Mouse (Mus musculus): ENCODE measurements at regions not wholly inside any gene's neighbourhood (a gene's known extent, or its start where the extent isn't known, plus 50 kb on each side); places are given as distances from the start of the nearest gene placed in this dataset.

GRCm38 (mm10) chr9:49898947-49899346, 100.2 kb upstream of the Ncam1 start:
- TF ChIP-seq E2F4 (IDR thresholded peaks at IDR 0.05; ENCODE audit: insufficient replicate concordance, low read depth, low read length) = no peak
- no peaks in the 10 kb centered on the region for H3K4me1 ChIP-seq (ENCODE audit: control insufficient read depth in 1 of 2, insufficient read depth in 2 of 2)
- no peak overlapping the region for H3K9ac ChIP-seq (ENCODE audit: insufficient read depth, low read depth)
- H3K4me2 ChIP-seq (ENCODE audit: insufficient read depth, low read depth, poor library complexity, severe bottlenecking) = no peak overlapping the region
- H3K79me2 ChIP-seq (replicated peaks; ENCODE audit: control insufficient read depth, extremely low read depth, insufficient read depth, poor library complexity, severe bottlenecking) = no peaks in the 10 kb centered on the region
- peaks cover 2% of the 10 kb centered on the region for H3K9me3 ChIP-seq (replicated peaks; ENCODE audit: low read length)
- no peaks in the 10 kb centered on the region for H3K36me3 ChIP-seq (replicated peaks in 1 of 2; ENCODE audit: control insufficient read depth in 1 of 2, insufficient read depth in 1 of 2, low read length in 1 of 2)
- H3K27me3 ChIP-seq (replicated peaks) = no peaks in the 10 kb centered on the region
- dilution Hi-C loops (cut with MboI; ENCODE audit: extremely low pct_ligation_motif_present, extremely low pct_unique_long_range_greater_than_20kb, low sequenced_read_pairs) = no loop called here
- no peak overlapping the region for H3K27ac ChIP-seq (ENCODE audit: insufficient read depth, low read depth)
- H3K4me3 ChIP-seq (replicated peaks in 1 of 3; ENCODE audit: low read depth in 2 of 3, low read length in 2 of 3, poor library complexity in 1 of 3) = no peak overlapping the region
- in situ Hi-C loops (cut with MboI; ENCODE audit: low pct_ligation_motif_present, low pct_unique_long_range_greater_than_20kb, low sequenced_read_pairs) = no loop called here
- DNase-seq (ENCODE audit: extremely low read depth) = no peak

- Histone ChIP-seq H3K27ac (ENCODE audit: insufficient read depth, low read depth) (no peak overlapping the region), H3K4me1 (ENCODE audit: control insufficient read depth in 1 of 2, insufficient read depth in 2 of 2) (peaks cover 0 to 7% of the 10 kb centered on the region in 2 experiments; a peak in 2 of 4 replicates), H3K36me3 (replicated peaks in 1 of 2; ENCODE audit: control insufficient read depth in 1 of 2, insufficient read depth in 1 of 2, low read length in 1 of 2) (no peaks in the 10 kb centered on the region), H3K4me2 (ENCODE audit: insufficient read depth, low read depth, poor library complexity, severe bottlenecking) (no peak overlapping the region), H3K27me3 (replicated peaks) (no peaks in the 10 kb centered on the region), H3K9me3 (replicated peaks; ENCODE audit: low read length) (no peaks in the 10 kb centered on the region), H3K79me2 (replicated peaks; ENCODE audit: control insufficient read depth, extremely low read depth, insufficient read depth, poor library complexity, severe bottlenecking) (no peaks in the 10 kb centered on the region), H3K9ac (ENCODE audit: insufficient read depth, low read depth) (no peak overlapping the region), H3K4me3 (replicated peaks in 1 of 3; ENCODE audit: low read depth in 2 of 3, low read length in 2 of 3, poor library complexity in 1 of 3) (no peak overlapping the region)
- in situ Hi-C loops (cut with MboI; ENCODE audit: low pct_ligation_motif_present, low pct_unique_long_range_greater_than_20kb, low sequenced_read_pairs) = no loop called here
- DNase-seq (ENCODE audit: extremely low read depth) = no peak
- no peak for TF ChIP-seq POLR2AphosphoS2 (IDR thresholded peaks at IDR 0.05; ENCODE audit: low read depth, low read length)
- TF ChIP-seq MAFK (IDR thresholded peaks at IDR 0.05; ENCODE audit: insufficient replicate concordance, low read length) = no peak
- TF ChIP-seq EP300 (IDR thresholded peaks at IDR 0.05; ENCODE audit: low read length) = no peak
- TF ChIP-seq USF2 (conservative IDR thresholded peaks at IDR 0.05; ENCODE audit: low read depth, low read length) = no peak
- no peak for TF ChIP-seq POLR2A (IDR thresholded peaks at IDR 0.05; ENCODE audit: low read depth, low read length)
- dilution Hi-C loops (cut with MboI; ENCODE audit: extremely low pct_ligation_motif_present, extremely low pct_unique_long_range_greater_than_20kb, low sequenced_read_pairs) = no loop called here
Observed at GRCm38 (mm10) chr9:49884516-49885343, 86.0 kb upstream of the Ncam1 start.

GRCm38 (mm10) chr9:49879361-49880128, 80.8 kb upstream of the Ncam1 start:
- TF ChIP-seq UBTF (IDR thresholded peaks at IDR 0.05; ENCODE audit: low read depth, low read length) (no peak), POLR2A (IDR thresholded peaks at IDR 0.05; ENCODE audit: low read depth, low read length) (no peak), KAT2A (IDR thresholded peaks at IDR 0.05; ENCODE audit: insufficient replicate concordance, low read length) (no peak), HCFC1 (IDR thresholded peaks at IDR 0.05; ENCODE audit: low read depth, low read length) (no peak), BHLHE40 (IDR thresholded peaks at IDR 0.05; ENCODE audit: low read depth, low read length) (no peak), GABPA (IDR thresholded peaks at IDR 0.05; ENCODE audit: insufficient replicate concordance, low read depth, low read length) (no peak), RAD21 (IDR thresholded peaks at IDR 0.05; ENCODE audit: low read depth, low read length) (no peak), MEF2A (IDR thresholded peaks at IDR 0.05; ENCODE audit: borderline replicate concordance, low read depth, low read length) (no peak), ETS1 (conservative IDR thresholded peaks at IDR 0.05; ENCODE audit: low read depth, low read length) (no peak), JUND (conservative IDR thresholded peaks at IDR 0.05; ENCODE audit: low read depth, low read length) (no peak), TBP (conservative IDR thresholded peaks at IDR 0.05; ENCODE audit: low read depth, low read length) (no peak), MAX (IDR thresholded peaks at IDR 0.05; ENCODE audit: low read length) (no peak), MAZ (IDR thresholded peaks at IDR 0.05; ENCODE audit: low read depth, low read length) (no peak), PAX5 (IDR thresholded peaks at IDR 0.05; ENCODE audit: low read length) (no peak), ZNF384 (IDR thresholded peaks at IDR 0.05; ENCODE audit: low read depth, low read length) (no peak), USF1 (IDR thresholded peaks at IDR 0.05; ENCODE audit: low read depth, low read length) (no peak)
- H3K27ac ChIP-seq (ENCODE audit: insufficient read depth, low read depth) = no peak overlapping the region
- no peaks in the 10 kb centered on the region for H3K27me3 ChIP-seq (replicated peaks)
- H3K9ac ChIP-seq (ENCODE audit: insufficient read depth, low read depth) = no peak overlapping the region
- H3K4me3 ChIP-seq (replicated peaks in 1 of 3; ENCODE audit: low read depth in 2 of 3, low read length in 2 of 3, poor library complexity in 1 of 3) = no peak overlapping the region
- H3K9me3 ChIP-seq (replicated peaks; ENCODE audit: low read length) = no peaks in the 10 kb centered on the region
- in situ Hi-C loops (cut with MboI; ENCODE audit: low pct_ligation_motif_present, low pct_unique_long_range_greater_than_20kb, low sequenced_read_pairs) (no loop called here), dilution Hi-C loops (cut with MboI; ENCODE audit: extremely low pct_ligation_motif_present, extremely low pct_unique_long_range_greater_than_20kb, low sequenced_read_pairs) (no loop called here)
- no peak overlapping the region for H3K4me2 ChIP-seq (ENCODE audit: insufficient read depth, low read depth, poor library complexity, severe bottlenecking)
- H3K36me3 ChIP-seq (replicated peaks in 1 of 2; ENCODE audit: control insufficient read depth in 1 of 2, insufficient read depth in 1 of 2, low read length in 1 of 2) = no peaks in the 10 kb centered on the region
- H3K4me1 ChIP-seq (ENCODE audit: control insufficient read depth in 1 of 2, insufficient read depth in 2 of 2) = peaks cover 0 to under 1% of the 10 kb centered on the region in 2 experiments; a peak in 1 of 4 replicates
- H3K79me2 ChIP-seq (replicated peaks; ENCODE audit: control insufficient read depth, extremely low read depth, insufficient read depth, poor library complexity, severe bottlenecking) = no peaks in the 10 kb centered on the region
- no peak for DNase-seq (ENCODE audit: extremely low read depth)

All from CH12.LX (cell line).